Mouse (Mus musculus) intestine, embryonic 15.5 days (tissue): ENCODE data around the gene Gm13695. TPM values are rescaled to one million over a fixed set of nuclear protein-coding genes. Genes with fewer than 3 reads are reported as not detected.
"Not testable (repeated sequence)": the region's sequence is repeated elsewhere in the genome, so short reads cannot be mapped to it uniquely, and the experiment has no call there.

Experiments used
- ATAC-seq: fragments of 200-750 bp; cut with Nextera tagmentation; 2 replicates; pipeline ENCODE4 v1.8.0; 2017; ENCODE audit warnings: moderate TSS enrichment, moderate library complexity
- H3K27ac ChIP-seq: fragments of 300-500 bp; sonication (generic); 2 replicates; pipeline ENCODE4 v1.5.1; 2015; ENCODE audit warnings: mild to moderate bottlenecking, inconsistent platforms
- H3K27me3 ChIP-seq: fragments of 300-500 bp; sonication (generic); replicated peaks from 2 replicates; pipeline ENCODE4 v1.6.1; 2015; ENCODE audit warnings: inconsistent platforms
- H3K36me3 ChIP-seq: fragments of 300-500 bp; sonication (generic); 2 replicates; pipeline ENCODE4 v1.6.1; 2015; ENCODE audit warnings: inconsistent platforms
- H3K4me1 ChIP-seq: fragments of 300-500 bp; sonication (generic); replicated peaks from 2 replicates; pipeline ENCODE4 v1.6.1; 2015; ENCODE audit warnings: inconsistent platforms
- H3K4me2 ChIP-seq: fragments of 300-500 bp; sonication (generic); replicated peaks from 2 replicates; pipeline ENCODE4 v1.6.1; 2015; ENCODE audit warnings: mild to moderate bottlenecking, inconsistent platforms
- H3K4me3 ChIP-seq: fragments of 300-500 bp; sonication (generic); replicated peaks from 2 replicates; pipeline ENCODE4 v1.5.1; 2015; ENCODE audit warnings: inconsistent platforms
- H3K9ac ChIP-seq: fragments of 300-500 bp; sonication (generic); 2 replicates; pipeline ENCODE4 v1.6.1; 2015; ENCODE audit warnings: inconsistent platforms
- H3K9me3 ChIP-seq: fragments of 300-500 bp; sonication (generic); 2 replicates; pipeline ENCODE4 v1.6.1; 2016; ENCODE audit warnings: inconsistent platforms
- WGBS: fragments of 180-500 bp; shearing (Covaris S2); methylation state at CpG from one replicate; pipeline ENCODE4 v1.1.7; 2015; 5-methylcytosine and 5-hydroxymethylcytosine counted together
- polyA plus RNA-seq: library from polyadenylated mRNA; unstranded; fragments of >200 nt; fragmentation: Nextera tagmentation; extraction: Ambion mirVana; gene quantifications from 2 replicates; pipeline ENCODE4 v1.2.1, GENCODE M21; 2015

Gm13695 gene
- not detected in 2 replicates for polyA plus RNA-seq

- H3K9ac ChIP-seq, H3K9me3 ChIP-seq, H3K4me2 ChIP-seq, H3K27ac ChIP-seq, H3K4me3 ChIP-seq, ATAC-seq, H3K27me3 ChIP-seq, H3K36me3 ChIP-seq, H3K4me1 ChIP-seq: not testable (repeated sequence)
- no CpG with 5 or more reads among the region's 6 CpGs for WGBS
Observed at GRCm38 (mm10) chr2:83967013-83967412, at the start of gene Gm13695. Gene Gm13695 (plus strand): TSS chr2:83967313.

GRCm38 (mm10) chr2:83929478-83930088 lies 37.5 kb upstream of the Gm13695 start:
- no peaks in the 10 kb centered on the region for H3K27me3 ChIP-seq
- WGBS = 59% methylated on average over 2 of the region's 2 CpGs

GRCm38 (mm10) chr2:83940931-83941361 lies 26.2 kb upstream of the Gm13695 start, which contains the start of gene Zswim2:
Gene Zswim2 (minus strand): TSS chr2:83941228.
- ATAC-seq = peak; percentile 86
- peak within 1 kb of the TSS; percentile 11; the same call in 1 of the 2 replicates for H3K4me3 ChIP-seq
- no peaks in the 10 kb centered on the region for H3K9me3 ChIP-seq
- H3K4me2 ChIP-seq = peak within 1 kb of the TSS; percentile 56
- no peak within 1 kb of the TSS for H3K9ac ChIP-seq
- H3K4me1 ChIP-seq = 0 out of 2 replicates have a peak, but pooled peaks cover 4% of the 10 kb centered on the region
- no peak within 1 kb of the TSS for H3K27ac ChIP-seq
- WGBS = 1% methylated on average over 20 of the region's 20 CpGs
- no peaks in the 10 kb centered on the region for H3K27me3 ChIP-seq
- no peaks in the 10 kb centered on the region for H3K36me3 ChIP-seq

More at GRCm38 (mm10) chr2:83929478-83930088, 37.5 kb upstream of the Gm13695 start:
- Histone ChIP-seq H3K9ac (no peak overlapping the region), H3K4me3 (no peak overlapping the region), H3K27ac (no peak overlapping the region), H3K4me2 (no peak overlapping the region), H3K36me3 (no peaks in the 10 kb centered on the region), H3K9me3 (no peaks in the 10 kb centered on the region), H3K4me1 (no peaks in the 10 kb centered on the region)
- ATAC-seq = no peak

GRCm38 (mm10) chr2:83941378-83941777 lies 25.7 kb upstream of the Gm13695 start:
- ATAC-seq = no peak
- Histone ChIP-seq H3K4me3 (no peak overlapping the region), H3K4me2 (peak overlapping the region; percentile 56; the same call in 1 of the 2 replicates)

DNA sequence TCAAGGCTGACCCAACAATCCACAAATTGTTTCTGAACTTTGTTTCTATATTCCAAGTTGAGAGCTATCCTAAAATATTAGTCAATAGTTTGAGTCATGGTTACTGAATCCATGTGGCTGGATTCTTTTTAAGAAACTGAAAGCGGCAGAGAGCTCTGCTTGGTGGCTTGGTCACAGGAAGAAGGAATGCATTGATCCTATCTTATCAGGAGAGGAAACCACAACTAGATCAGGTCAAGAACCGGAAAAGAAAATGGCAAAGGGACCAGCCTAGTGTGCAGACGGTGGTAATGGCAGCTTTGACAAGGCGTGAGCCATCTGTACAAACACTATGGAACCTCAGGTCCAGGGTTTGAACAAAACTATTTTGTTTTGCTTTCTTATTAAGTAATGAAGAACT lies 25.3 kb upstream of the Gm13695 start:
- H3K9me3 ChIP-seq = no peaks in the 10 kb centered on the region
- H3K27me3 ChIP-seq = no peaks in the 10 kb centered on the region
- 0 out of 2 replicates have a peak, but pooled peaks cover 4% of the 10 kb centered on the region for H3K4me1 ChIP-seq
- no peak overlapping the region for H3K4me2 ChIP-seq
- ATAC-seq = no peak
- no peaks in the 10 kb centered on the region for H3K36me3 ChIP-seq
- H3K4me3 ChIP-seq = no peak overlapping the region
- H3K9ac ChIP-seq = no peak overlapping the region
- WGBS = 64% methylated on average over 4 of the region's 4 CpGs
- H3K27ac ChIP-seq = no peak overlapping the region

More at GRCm38 (mm10) chr2:83941378-83941777, 25.7 kb upstream of the Gm13695 start:
- Histone ChIP-seq H3K9ac (no peak overlapping the region), H3K27ac (no peak overlapping the region), H3K9me3 (no peaks in the 10 kb centered on the region), H3K36me3 (no peaks in the 10 kb centered on the region), H3K27me3 (no peaks in the 10 kb centered on the region), H3K4me1 (0 out of 2 replicates have a peak, but pooled peaks cover 4% of the 10 kb centered on the region)
- WGBS = 45% methylated on average over 3 of the region's 3 CpGs

GRCm38 (mm10) chr2:83955393-83955792 lies 11.7 kb upstream of the Gm13695 start, which contains the start of gene Gm13698:
Gene Gm13698 (plus strand): TSS chr2:83955693.
- WGBS = no CpG with 5 or more reads among the region's 6 CpGs
- ATAC-seq, H3K4me2 ChIP-seq: not testable (repeated sequence)

DNA sequence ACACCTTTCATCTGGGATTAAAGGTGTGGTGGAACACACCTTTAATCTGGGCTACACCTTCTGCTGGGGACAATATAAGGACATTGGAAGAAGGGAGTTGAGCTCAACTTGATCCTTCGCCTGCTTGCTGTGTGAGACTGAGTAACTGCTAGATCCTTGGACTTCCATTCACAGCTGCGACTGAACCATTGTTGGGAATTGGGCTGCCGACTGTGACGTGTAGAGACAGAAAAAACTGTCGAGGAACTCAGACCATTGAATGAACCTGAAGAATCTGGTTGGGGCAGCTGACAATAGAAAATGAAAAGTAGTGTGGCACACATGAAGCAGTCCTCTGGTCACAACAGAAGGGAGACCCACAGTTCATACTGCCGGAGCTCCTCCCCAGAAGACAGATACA lies 5.9 kb upstream of the Gm13695 start, which contains the start of gene Gm13693:
Gene Gm13693, plus strand, starts transcription at position 301 of the 400 bp plus-strand sequence.
- H3K36me3 ChIP-seq, H3K9ac ChIP-seq, H3K27ac ChIP-seq, ATAC-seq, H3K4me2 ChIP-seq, H3K4me1 ChIP-seq, H3K4me3 ChIP-seq, H3K27me3 ChIP-seq, H3K9me3 ChIP-seq: not testable (repeated sequence)
- no CpG with 5 or more reads among the region's 6 CpGs for WGBS

More at GRCm38 (mm10) chr2:83955393-83955792, 11.7 kb upstream of the Gm13695 start, which contains the start of gene Gm13698:
- not testable (repeated sequence) for H3K9me3 ChIP-seq, H3K4me3 ChIP-seq, H3K4me1 ChIP-seq, H3K36me3 ChIP-seq, H3K27me3 ChIP-seq, H3K9ac ChIP-seq, H3K27ac ChIP-seq

GRCm38 (mm10) chr2:83972823-83973222 lies 5.7 kb downstream of the Gm13695 start, which contains the start of gene Gm13696:
Gene Gm13696 (plus strand): TSS chr2:83973123.
- WGBS = no CpG with 5 or more reads among the region's 6 CpGs
- not testable (repeated sequence) for H3K27ac ChIP-seq, H3K9me3 ChIP-seq, H3K9ac ChIP-seq, H3K4me3 ChIP-seq, H3K36me3 ChIP-seq, ATAC-seq, H3K4me1 ChIP-seq, H3K4me2 ChIP-seq, H3K27me3 ChIP-seq

GRCm38 (mm10) chr2:83978633-83979032 lies 11.5 kb downstream of the Gm13695 start, which contains the start of gene Gm13694:
Gene Gm13694 (plus strand): TSS chr2:83978933.
- not testable (repeated sequence) for H3K27me3 ChIP-seq, H3K4me2 ChIP-seq, H3K4me3 ChIP-seq, H3K9ac ChIP-seq, H3K9me3 ChIP-seq, H3K36me3 ChIP-seq, ATAC-seq, H3K4me1 ChIP-seq, H3K27ac ChIP-seq
- no CpG with 5 or more reads among the region's 6 CpGs for WGBS

- not testable (repeated sequence) for H3K27me3 ChIP-seq, ATAC-seq
- WGBS = no CpG with 5 or more reads among the region's 6 CpGs
Observed at GRCm38 (mm10) chr2:83984443-83984842, 17.3 kb downstream of the Gm13695 start, which contains the start of gene Gm13697. Gene Gm13697 (plus strand): TSS chr2:83984743.

DNA sequence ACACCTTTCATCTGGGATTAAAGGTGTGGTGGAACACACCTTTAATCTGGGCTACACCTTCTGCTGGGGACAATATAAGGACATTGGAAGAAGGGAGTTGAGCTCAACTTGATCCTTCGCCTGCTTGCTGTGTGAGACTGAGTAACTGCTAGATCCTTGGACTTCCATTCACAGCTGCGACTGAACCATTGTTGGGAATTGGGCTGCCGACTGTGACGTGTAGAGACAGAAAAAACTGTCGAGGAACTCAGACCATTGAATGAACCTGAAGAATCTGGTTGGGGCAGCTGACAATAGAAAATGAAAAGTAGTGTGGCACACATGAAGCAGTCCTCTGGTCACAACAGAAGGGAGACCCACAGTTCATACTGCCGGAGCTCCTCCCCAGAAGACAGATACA lies 23.1 kb downstream of the Gm13695 start, which contains the start of gene Gm13691:
Gene Gm13691, plus strand, starts transcription at position 301 of the 400 bp plus-strand sequence.
- not testable (repeated sequence) for H3K9me3 ChIP-seq, H3K36me3 ChIP-seq, H3K9ac ChIP-seq, H3K27me3 ChIP-seq, ATAC-seq, H3K27ac ChIP-seq, H3K4me3 ChIP-seq, H3K4me2 ChIP-seq, H3K4me1 ChIP-seq
- WGBS = no CpG with 5 or more reads among the region's 6 CpGs

More at GRCm38 (mm10) chr2:83984443-83984842, 17.3 kb downstream of the Gm13695 start, which contains the start of gene Gm13697:
- H3K4me1 ChIP-seq, H3K4me3 ChIP-seq, H3K9ac ChIP-seq, H3K36me3 ChIP-seq, H3K9me3 ChIP-seq, H3K27ac ChIP-seq, H3K4me2 ChIP-seq: not testable (repeated sequence)

- H3K4me2 ChIP-seq, ATAC-seq, H3K9me3 ChIP-seq, H3K27me3 ChIP-seq, H3K36me3 ChIP-seq, H3K9ac ChIP-seq, H3K27ac ChIP-seq, H3K4me3 ChIP-seq, H3K4me1 ChIP-seq: not testable (repeated sequence)
- WGBS = 43% methylated on average over 8 of the region's 9 CpGs
Observed at GRCm38 (mm10) chr2:83993639-83994255, 26.6 kb downstream of the Gm13695 start.
